Mouse (Mus musculus) forebrain, embryonic 10.5 days (tissue): ENCODE data around the gene Gm38100. TPM values are rescaled to one million over a fixed set of nuclear protein-coding genes. Genes with fewer than 3 reads are reported as not detected.

ENCODE experiments used
- DNase-seq: peaks from one replicate; pipeline ENCODE4 v3.0.0-alpha.2; 2017; ENCODE audit warnings: low spot score; ENCODE audit errors: extremely low spot score
- H3K27ac ChIP-seq: fragments of 300-500 bp; sonication (generic); 2 replicates; pipeline ENCODE4 v1.5.1; 2016; ENCODE audit warnings: mild to moderate bottlenecking
- H3K27me3 ChIP-seq: fragments of 300-500 bp; sonication (generic); 2 replicates; pipeline ENCODE4 v1.6.1; 2016; ENCODE audit warnings: mild to moderate bottlenecking; ENCODE audit not compliant: poor library complexity, severe bottlenecking
- H3K36me3 ChIP-seq: fragments of 300-500 bp; sonication (generic); replicated peaks from 2 replicates; pipeline ENCODE4 v1.6.1; 2016; ENCODE audit warnings: mild to moderate bottlenecking, moderate library complexity
- H3K4me1 ChIP-seq: fragments of 300-500 bp; sonication (generic); 2 replicates; pipeline ENCODE4 v1.6.1; 2016
- H3K4me3 ChIP-seq: fragments of 300-500 bp; sonication (generic); 2 replicates; pipeline ENCODE4 v1.5.1; 2016; ENCODE audit warnings: mild to moderate bottlenecking, moderate library complexity
- H3K9me3 ChIP-seq: fragments of 300-500 bp; sonication (generic); 2 replicates; pipeline ENCODE4 v1.6.1; 2016; ENCODE audit warnings: mild to moderate bottlenecking, moderate library complexity
- WGBS: fragments of 180-500 bp; shearing (Covaris S2); methylation state at CpG from one replicate; pipeline ENCODE4 v1.1.7; 2016; 5-methylcytosine and 5-hydroxymethylcytosine counted together
- polyA plus RNA-seq: library from polyadenylated mRNA; unstranded; fragments of >200 nt; fragmentation: Nextera tagmentation; extraction: Ambion mirVana; gene quantifications from 2 replicates; pipeline ENCODE4 v1.2.1, GENCODE M21; 2016

The Gm38100 gene
- polyA plus RNA-seq: 0.25 and 0.27 TPM in 2 replicates

DNA sequence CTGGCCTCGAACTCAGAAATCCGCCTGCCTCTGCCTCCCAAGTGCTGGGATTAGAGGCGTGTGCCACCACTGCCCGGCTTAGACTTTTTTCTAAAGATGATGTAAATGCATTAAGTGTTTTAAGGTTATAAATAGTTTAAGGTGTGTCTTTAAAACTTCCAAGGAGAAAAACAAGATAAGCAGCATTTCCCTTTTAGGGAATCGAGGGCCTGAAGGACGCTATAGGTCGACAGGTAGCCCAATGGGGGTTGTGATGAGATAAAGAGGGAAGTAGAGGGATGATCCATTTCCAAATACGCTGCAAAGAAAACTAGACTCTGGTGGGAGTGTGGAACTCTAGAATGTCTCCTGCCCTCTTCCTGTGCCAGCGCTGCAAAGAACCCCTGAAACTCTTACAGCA is at the start of gene Gm38100:
Gm38100 (plus strand) TSS at position 301 of the 400 bp plus-strand sequence.
- 91% methylated on average over 9 of the region's 9 CpGs for WGBS
- Histone ChIP-seq H3K4me3 (no peak within 1 kb of the TSS), H3K36me3 (no peaks in the 10 kb centered on the region), H3K4me1 (no peaks in the 10 kb centered on the region), H3K27me3 (no peaks in the 10 kb centered on the region), H3K9me3 (no peaks in the 10 kb centered on the region), H3K27ac (no peak within 1 kb of the TSS)
- no peak for DNase-seq

DNA sequence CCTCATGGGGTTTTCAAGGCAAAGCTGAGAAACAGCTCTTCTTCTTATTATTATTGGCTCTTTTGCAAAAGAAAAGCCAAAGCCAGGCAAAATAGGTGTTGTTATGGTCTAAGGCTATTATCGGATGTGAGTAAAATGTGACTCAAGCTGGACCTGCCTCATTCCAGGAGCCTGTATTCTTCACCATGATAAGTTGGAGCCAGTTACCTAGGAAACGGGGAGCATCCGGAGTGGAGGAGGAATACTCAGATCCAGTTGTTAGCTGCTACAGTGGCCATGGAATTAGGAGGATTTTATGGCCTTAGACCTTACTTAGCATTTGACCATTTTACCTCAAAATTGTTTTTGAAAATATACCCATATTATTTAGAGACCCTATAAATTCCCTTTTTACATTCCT is 49.4 kb upstream of the Gm38100 start:
- no peak overlapping the region for H3K27ac ChIP-seq
- WGBS: 80% methylated on average over 3 of the region's 3 CpGs

DNA sequence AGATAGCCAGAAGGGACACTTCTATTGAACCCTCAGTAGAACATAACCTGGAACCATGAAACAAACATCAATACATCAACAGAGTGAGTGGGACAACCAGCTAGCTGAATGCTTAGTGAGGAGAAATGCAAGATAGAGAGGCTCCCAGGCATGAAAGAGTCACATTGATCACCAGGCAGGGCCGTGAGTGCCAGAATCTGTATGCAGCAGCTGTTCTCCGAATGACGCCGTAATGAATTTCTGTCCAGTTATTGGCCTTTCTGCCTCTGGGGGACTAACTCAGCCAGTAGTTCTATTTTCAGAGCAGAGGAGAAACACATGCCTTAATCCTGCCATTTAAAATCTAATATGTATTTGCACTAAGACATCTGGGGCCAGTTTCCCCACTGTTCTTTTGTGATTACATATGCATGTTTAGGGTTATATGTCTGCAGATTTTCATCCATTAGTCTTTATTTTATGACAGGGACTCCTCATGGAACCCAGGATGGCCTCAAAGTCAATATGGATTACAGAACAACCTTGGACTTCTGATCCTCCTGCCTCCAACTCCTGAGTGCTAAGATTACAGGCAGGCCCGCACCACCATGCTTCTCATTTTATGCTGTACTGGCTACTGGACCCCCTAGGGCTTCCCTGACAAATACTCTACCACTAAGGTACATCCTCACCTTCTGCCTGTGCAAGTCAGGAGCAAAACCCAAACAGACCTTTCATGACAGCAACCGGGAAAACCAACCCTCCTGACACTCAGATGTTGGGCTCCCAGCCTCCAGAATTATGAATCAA is 47.9 kb upstream of the Gm38100 start:
- H3K27me3 ChIP-seq: no peaks in the 10 kb centered on the region
- H3K36me3 ChIP-seq: no peaks in the 10 kb centered on the region
- peaks cover 3% of the 10 kb centered on the region; the same call in 1 of the 2 replicates for H3K4me1 ChIP-seq
- DNase-seq: no peak
- H3K4me3 ChIP-seq: no peak overlapping the region
- 93% methylated on average over 6 of the region's 6 CpGs for WGBS
- H3K9me3 ChIP-seq: no peaks in the 10 kb centered on the region
- H3K27ac ChIP-seq: no peak overlapping the region

More for the DNA sequence above, 49.4 kb upstream of the Gm38100 start:
- DNase-seq: no peak
- H3K9me3 ChIP-seq: no peaks in the 10 kb centered on the region
- no peak overlapping the region for H3K4me3 ChIP-seq
- H3K27me3 ChIP-seq: no peaks in the 10 kb centered on the region
- no peaks in the 10 kb centered on the region for H3K36me3 ChIP-seq
- peaks cover 7% of the 10 kb centered on the region; the same call in 1 of the 2 replicates for H3K4me1 ChIP-seq

DNA sequence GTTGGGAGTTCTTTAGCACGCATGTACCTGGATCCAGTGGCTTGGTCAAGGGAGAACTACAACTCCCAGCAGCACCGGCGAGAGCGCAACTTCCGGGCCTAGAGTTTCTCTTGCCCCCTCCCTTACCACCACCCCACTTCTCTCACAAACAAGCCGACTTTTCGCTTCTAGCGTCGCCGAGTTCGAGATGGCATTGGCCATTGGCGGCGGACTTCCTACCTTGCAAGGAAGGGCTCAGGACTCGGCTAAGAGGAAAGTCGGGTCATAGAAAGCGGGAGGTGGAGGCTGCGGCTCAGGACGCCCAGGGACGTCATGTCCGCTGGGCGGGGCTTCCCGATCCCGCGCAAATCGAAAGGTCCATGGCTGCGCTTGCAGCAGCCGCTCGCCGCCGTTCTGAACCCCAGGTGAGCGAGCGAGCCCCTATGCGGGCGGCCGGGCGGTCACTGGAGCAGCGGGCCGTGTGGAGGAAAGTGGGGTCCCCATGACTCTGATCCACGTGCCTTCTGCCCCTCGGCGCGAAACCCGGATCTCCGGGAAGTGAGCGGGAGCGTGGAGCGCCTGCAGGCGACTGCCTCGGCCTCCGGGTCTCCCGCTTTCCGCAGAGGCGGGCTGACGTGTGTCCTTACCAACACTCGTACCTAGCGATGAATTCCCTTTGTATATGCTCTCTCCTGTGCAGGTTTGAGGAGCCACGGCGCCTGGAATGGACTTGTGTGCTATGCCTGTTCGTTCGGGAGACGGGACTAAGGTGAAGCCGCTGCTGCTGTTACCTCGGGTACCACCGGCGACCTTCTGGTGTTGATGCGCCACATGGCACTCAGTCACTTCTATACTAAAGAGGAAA is 39.5 kb upstream of the Gm38100 start, which contains the start of gene Exo1:
Exo1 (plus strand) TSS at position 129 of the 844 bp plus-strand sequence.
- peak; percentile 92 for DNase-seq
- under 1% methylated on average over 66 of the region's 66 CpGs for WGBS
- H3K4me1 ChIP-seq: peaks cover 25% of the 10 kb centered on the region
- peaks cover 41% of the 10 kb centered on the region for H3K36me3 ChIP-seq
- no peaks in the 10 kb centered on the region for H3K9me3 ChIP-seq
- H3K27ac ChIP-seq: peak within 1 kb of the TSS; percentile 96
- peak within 1 kb of the TSS; percentile 88 for H3K4me3 ChIP-seq
- H3K27me3 ChIP-seq: no peaks in the 10 kb centered on the region

DNA sequence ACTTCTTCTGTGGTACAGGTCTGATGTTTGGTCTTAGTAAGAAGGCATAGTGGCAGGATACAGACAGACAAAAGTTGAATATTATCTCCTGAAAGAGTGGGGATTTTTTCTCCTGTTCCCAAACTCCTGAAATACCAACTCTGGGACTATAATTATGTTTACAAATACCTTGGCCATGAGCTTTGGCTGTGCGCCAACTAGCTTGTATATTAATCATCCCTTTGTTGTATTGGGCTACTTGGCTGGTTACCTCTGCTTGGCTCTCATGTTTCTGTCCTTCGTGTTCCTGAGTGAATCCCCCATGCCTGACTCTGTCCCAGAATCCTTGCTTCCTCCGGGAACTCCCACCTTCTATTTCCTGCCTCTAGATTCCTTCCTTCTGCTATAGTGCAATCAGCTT is 36.7 kb upstream of the Gm38100 start:
- Histone ChIP-seq H3K36me3 (peaks cover 66% of the 10 kb centered on the region), H3K4me1 (peaks cover 25% of the 10 kb centered on the region), H3K27ac (no peak overlapping the region), H3K4me3 (no peak overlapping the region), H3K9me3 (no peaks in the 10 kb centered on the region), H3K27me3 (no peaks in the 10 kb centered on the region)
- no peak for DNase-seq
- WGBS: 92% methylated on average over 3 of the region's 3 CpGs

DNA sequence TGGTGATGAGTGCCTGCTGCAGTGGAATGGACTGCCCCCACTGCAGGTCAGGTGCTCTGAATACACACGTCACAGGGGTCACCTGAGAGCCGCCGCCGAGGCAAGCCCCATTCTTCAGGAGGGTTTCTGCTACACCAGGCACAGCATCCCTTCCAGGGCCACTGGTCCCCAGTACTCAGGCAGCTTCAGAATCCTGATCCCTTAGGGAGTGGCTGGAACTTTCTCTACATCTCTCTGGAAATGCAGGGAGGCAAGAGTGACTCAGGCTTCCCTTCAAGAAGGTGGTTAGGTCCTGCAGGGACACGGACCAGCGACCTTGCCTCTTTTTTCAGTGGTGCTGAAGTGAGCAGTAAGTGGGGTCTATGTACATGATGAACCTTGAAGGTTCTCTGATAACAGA is 26.9 kb upstream of the Gm38100 start:
- Histone ChIP-seq H3K4me3 (no peak overlapping the region), H3K9me3 (no peaks in the 10 kb centered on the region), H3K36me3 (peaks cover 82% of the 10 kb centered on the region), H3K27ac (no peak overlapping the region), H3K4me1 (no peaks in the 10 kb centered on the region), H3K27me3 (no peaks in the 10 kb centered on the region)
- WGBS: 88% methylated on average over 6 of the region's 6 CpGs
- DNase-seq: no peak

DNA sequence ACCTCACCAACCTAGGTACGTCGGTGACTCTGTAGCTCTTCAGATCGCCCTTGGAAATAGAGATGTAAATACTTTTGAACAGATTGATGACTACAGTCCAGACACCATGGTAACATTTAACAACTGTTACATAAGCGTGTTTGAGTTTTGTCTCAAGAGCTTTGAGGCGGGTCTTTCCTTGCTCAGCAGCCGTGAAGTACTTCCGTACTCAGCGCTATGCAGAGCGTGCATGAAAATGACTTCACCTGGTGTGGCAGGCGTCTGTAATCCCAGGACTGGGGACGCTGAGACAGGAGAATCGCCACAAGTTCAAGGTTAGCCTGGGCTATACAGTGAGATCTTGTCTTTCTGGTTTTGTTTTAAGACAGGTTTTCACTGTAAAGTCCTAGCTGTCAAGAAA is 26.4 kb upstream of the Gm38100 start:
- no peaks in the 10 kb centered on the region for H3K27me3 ChIP-seq
- no peak for DNase-seq
- H3K27ac ChIP-seq: no peak overlapping the region
- H3K4me1 ChIP-seq: no peaks in the 10 kb centered on the region
- WGBS: 94% methylated on average over 12 of the region's 12 CpGs
- peaks cover 82% of the 10 kb centered on the region for H3K36me3 ChIP-seq
- H3K9me3 ChIP-seq: no peaks in the 10 kb centered on the region
- no peak overlapping the region for H3K4me3 ChIP-seq

DNA sequence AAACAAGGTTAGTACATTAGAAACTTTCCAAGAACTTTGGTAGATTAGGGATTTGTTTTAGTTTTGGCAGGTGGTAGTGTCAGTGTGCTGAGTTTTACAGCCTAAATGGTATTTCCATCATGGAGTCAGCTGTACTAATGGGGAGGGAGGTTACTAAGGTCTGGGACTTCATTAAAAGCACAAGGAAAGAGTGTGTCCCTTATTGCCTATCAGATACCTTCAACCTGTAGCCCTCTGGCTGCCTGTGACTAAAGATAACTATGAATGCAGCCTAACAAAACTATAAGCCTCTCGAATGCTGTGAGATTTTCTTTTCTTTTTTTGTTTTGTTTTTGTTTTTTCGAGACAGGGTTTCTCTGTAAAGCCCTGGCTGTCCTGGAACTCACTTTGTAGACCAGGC is 8.9 kb upstream of the Gm38100 start:
- 88% methylated on average over 2 of the region's 2 CpGs for WGBS

DNA sequence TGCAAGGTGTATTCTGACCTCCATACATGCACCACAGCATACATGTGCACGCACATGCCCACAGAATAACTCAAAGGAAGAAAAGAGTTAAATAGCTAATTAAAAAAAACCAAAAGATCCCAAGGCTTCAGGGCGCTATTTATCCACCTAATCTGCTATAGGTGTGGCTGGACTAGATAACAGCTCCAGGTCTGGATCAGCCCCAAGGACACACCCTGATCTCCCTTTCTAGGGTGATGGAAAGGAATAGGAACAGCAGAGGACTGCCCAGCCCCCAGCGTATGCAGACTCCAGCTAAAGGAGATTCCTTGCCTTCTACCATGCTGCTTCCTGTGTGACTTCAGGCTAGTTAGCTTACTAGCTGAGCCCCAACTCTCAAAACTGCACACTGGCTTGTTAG is 8.1 kb upstream of the Gm38100 start:
- H3K4me3 ChIP-seq: no peak overlapping the region
- no peak overlapping the region for H3K27ac ChIP-seq
- WGBS: 90% methylated on average over 3 of the region's 3 CpGs
- H3K4me1 ChIP-seq: no peaks in the 10 kb centered on the region
- H3K27me3 ChIP-seq: no peaks in the 10 kb centered on the region
- no peak for DNase-seq
- no peaks in the 10 kb centered on the region for H3K9me3 ChIP-seq
- H3K36me3 ChIP-seq: peaks cover 53% of the 10 kb centered on the region

More for the DNA sequence above, 8.9 kb upstream of the Gm38100 start:
- no peaks in the 10 kb centered on the region for H3K27me3 ChIP-seq
- H3K4me3 ChIP-seq: no peak overlapping the region
- H3K27ac ChIP-seq: no peak overlapping the region
- no peak for DNase-seq
- H3K9me3 ChIP-seq: no peaks in the 10 kb centered on the region
- H3K36me3 ChIP-seq: peaks cover 61% of the 10 kb centered on the region
- no peaks in the 10 kb centered on the region for H3K4me1 ChIP-seq

DNA sequence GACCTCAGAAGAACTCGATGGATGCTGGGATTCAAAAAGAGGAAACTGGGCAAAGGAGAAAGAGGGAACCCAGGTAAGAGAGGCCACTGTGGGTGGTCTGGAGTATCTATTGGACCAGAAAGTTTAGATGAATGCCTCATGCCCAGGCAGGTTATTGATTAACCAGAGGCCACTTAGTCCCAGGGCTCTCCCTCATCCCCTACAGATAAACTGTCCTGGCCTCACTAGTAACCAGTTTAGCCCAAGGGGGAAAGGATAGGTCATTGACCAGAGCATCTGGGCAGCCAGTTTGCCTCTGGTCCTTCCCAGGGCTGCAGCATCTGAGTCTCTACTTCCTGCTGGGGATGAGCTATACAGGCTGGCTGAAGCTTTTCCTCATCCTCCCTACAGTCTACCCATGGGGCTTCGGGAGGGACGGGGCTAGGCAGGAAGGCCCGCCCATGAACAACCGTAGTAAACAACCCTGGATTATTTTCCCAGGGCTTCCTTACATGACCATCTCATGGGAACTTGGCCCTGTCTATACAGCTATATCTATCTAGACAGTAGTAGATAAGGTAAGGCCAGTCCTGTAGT is 6.3 kb upstream of the Gm38100 start:
- peaks cover 35% of the 10 kb centered on the region for H3K36me3 ChIP-seq
- 83% methylated on average over 5 of the region's 5 CpGs for WGBS
- H3K27me3 ChIP-seq: no peaks in the 10 kb centered on the region
- H3K4me3 ChIP-seq: no peak overlapping the region
- no peaks in the 10 kb centered on the region for H3K4me1 ChIP-seq
- DNase-seq: no peak
- H3K27ac ChIP-seq: no peak overlapping the region
- no peaks in the 10 kb centered on the region for H3K9me3 ChIP-seq

DNA sequence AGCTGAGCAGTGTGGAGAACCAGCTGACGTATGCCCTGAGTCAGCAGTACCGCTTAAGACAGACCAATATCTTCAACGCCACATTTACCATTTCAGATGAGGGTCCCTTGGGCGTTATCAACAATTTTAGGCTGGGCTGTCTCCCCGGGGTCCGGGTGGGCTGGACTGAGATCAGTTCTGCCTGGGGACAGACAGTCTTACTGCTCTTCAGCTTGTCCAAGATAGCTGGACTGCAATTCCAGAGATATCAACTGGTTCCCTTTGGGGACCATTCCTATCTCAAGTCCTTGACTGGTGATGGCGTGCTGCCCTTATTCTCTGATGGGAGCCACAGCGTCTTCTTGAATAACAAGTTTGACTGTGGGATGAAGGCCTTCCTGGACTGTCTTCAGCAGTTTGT is 962 bp downstream of the Gm38100 start:
- WGBS: 95% methylated on average over 8 of the region's 8 CpGs

DNA sequence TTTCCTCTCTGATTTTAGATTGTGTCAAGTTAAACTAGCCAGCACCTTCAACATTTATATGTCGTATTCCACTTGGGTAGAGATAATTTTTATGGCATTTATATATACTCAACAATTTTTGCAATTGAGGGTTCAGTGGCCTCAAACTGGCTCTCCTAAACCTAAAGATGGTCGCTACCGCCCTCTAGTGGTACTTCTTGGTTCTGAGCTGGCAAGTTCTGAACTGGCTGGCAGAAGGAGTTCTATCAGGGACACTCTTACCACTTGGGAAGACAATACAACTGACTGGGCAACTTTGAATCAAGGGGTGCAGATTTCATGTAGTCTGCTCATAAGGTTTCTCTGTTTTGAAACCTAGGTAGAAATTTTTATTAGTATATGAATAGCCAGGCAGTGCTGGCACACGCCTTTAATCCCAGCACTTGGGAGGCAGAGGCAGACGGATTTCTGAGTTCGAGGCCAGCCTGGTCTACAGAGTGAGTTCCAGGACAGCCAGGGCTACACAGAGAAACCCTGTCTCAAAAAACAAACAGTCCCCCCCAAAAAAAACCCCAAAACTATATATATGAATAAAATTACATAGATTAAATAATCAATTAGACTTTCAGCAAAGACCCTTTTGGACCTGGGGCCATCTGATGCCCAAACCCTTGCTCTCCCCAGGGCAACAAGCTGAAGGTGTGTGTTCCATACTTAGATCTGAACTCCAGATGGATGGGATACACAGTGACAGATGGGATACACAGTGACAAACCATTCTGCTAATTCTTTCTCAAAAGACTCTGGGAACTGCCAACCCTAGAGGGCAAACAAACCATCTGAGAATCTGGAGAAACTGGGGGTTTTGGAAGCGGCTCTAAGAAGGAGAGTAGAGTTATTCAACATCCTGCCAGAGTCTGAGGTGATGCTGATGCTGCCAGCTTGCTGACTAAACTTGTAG is 4.0 kb downstream of the Gm38100 start:
- Histone ChIP-seq H3K4me1 (no peaks in the 10 kb centered on the region), H3K36me3 (no peaks in the 10 kb centered on the region), H3K4me3 (no peak overlapping the region), H3K27ac (no peak overlapping the region), H3K27me3 (no peaks in the 10 kb centered on the region), H3K9me3 (no peaks in the 10 kb centered on the region)
- 55% methylated on average over 7 of the region's 7 CpGs for WGBS
- DNase-seq: peak; percentile 57

More for the DNA sequence above, 962 bp downstream of the Gm38100 start:
- Histone ChIP-seq H3K4me1 (no peaks in the 10 kb centered on the region), H3K27me3 (no peaks in the 10 kb centered on the region), H3K27ac (no peak overlapping the region), H3K4me3 (no peak overlapping the region), H3K9me3 (no peaks in the 10 kb centered on the region), H3K36me3 (no peaks in the 10 kb centered on the region)
- DNase-seq: no peak
